Mouse (Mus musculus): ENCODE measurements around the gene Cep83. TPM values are rescaled to one million over a fixed set of nuclear protein-coding genes. Genes with fewer than 3 reads are reported as not detected.
A peak's percentile ranks its signal among the peaks of the same experiment; 100 is the strongest.

Cep83 gene
- total and polyA plus RNA-seq, 3 experiments: 5.3 to 21.2 (median 18.8) TPM

DNA sequence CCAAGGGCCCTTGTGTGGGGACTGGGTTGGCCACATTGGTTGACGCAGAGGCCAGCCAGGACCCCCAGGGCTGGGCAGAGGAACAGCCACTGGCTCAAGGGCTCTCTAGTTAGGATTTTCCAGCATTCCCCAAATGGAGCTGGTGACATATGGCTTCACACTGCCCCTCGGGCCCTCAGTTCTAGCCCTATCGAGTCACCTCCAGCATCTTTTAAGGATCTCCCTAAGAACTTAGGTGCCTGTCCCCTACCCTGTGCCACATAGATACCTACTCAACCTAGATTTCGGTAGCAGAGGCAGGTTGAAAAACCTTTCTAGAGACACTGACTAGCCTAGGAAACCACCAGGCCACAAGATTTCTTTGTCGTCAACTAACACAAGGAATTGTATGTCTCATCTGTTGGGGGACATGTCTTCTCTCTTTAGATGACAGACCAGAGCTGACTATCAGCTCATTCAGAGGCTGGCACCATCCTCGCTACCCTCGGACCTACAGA lies 140.3 kb downstream of the Cep83 start:
- intact Hi-C loops (cut with DNase I): loop anchor here (10.0 kb wide), 1 partner anchor 116 kb away; the partner anchor contains the start of gene Plxnc1
- no peak for DNase-seq
- Histone ChIP-seq H3K27me3 (ENCODE audit: control insufficient read depth, insufficient read depth, low read length) (no peaks in the 10 kb centered on the region), H3K79me2 (replicated peaks; ENCODE audit: control insufficient read depth, insufficient read depth, low read length) (no peaks in the 10 kb centered on the region), H3K27ac (no peak overlapping the region; the same call in 1 of the 2 replicates), H3K9ac (ENCODE audit: low read depth, low read length) (no peak overlapping the region), H3K36me3 (ENCODE audit: control insufficient read depth, insufficient read depth, low read length) (no peaks in the 10 kb centered on the region), H3K4me1 (ENCODE audit: control insufficient read depth, insufficient read depth, low read length) (no peaks in the 10 kb centered on the region), H3K4me3 (no peak overlapping the region; the same call in 1 of the 2 replicates)
- no peak for TF ChIP-seq POLR2A (IDR thresholded peaks at IDR 0.05; ENCODE audit: insufficient read depth, low read depth, low read length)
- TF ChIP-seq EP300 (IDR thresholded peaks at IDR 0.05; ENCODE audit: insufficient read depth, low read depth, low read length): no peak
- WGBS: 92% methylated on average over 7 of the region's 7 CpGs

DNA sequence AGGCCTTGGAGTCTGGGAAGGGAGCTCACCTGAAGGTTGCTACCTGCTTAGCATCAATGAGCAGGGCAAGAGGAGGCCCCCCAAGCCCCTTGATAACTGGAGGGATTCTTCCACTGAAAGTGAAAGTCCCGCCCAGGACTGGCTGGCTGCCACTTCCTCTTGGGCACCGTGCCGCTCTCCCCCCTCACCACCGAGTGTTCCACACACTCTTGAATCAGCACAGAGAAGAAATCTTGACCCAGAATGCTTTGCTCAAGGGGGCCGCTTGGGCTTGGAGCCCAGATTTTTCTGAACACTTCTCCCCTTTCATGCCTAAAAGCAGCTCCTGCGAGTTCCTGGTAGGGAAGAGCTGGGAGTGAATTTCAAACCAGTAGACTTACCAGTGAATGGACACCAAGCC lies 141.0 kb downstream of the Cep83 start:
- no peak overlapping the region; the same call in 1 of the 2 replicates for H3K27ac ChIP-seq
- no peaks in the 10 kb centered on the region for H3K27me3 ChIP-seq (ENCODE audit: control insufficient read depth, insufficient read depth, low read length)
- H3K36me3 ChIP-seq (ENCODE audit: control insufficient read depth, insufficient read depth, low read length): no peaks in the 10 kb centered on the region
- H3K4me1 ChIP-seq (ENCODE audit: control insufficient read depth, insufficient read depth, low read length): no peaks in the 10 kb centered on the region
- peak; percentile 86 to 87 for DNase-seq
- TF ChIP-seq EP300 (IDR thresholded peaks at IDR 0.05; ENCODE audit: insufficient read depth, low read depth, low read length): no peak
- no peak for TF ChIP-seq POLR2A (IDR thresholded peaks at IDR 0.05; ENCODE audit: insufficient read depth, low read depth, low read length)
- TF ChIP-seq CTCF (IDR thresholded peaks at IDR 0.05): no peak
- intact Hi-C loops (cut with DNase I): loop anchor here (10.0 kb wide), 1 partner anchor 115 kb away; the partner anchor contains the start of gene Plxnc1
- peak overlapping the region; percentile 33 for H3K4me3 ChIP-seq
- H3K9ac ChIP-seq (ENCODE audit: low read depth, low read length): no peak overlapping the region
- no peaks in the 10 kb centered on the region for H3K79me2 ChIP-seq (replicated peaks; ENCODE audit: control insufficient read depth, insufficient read depth, low read length)
- 3% methylated on average over 6 of the region's 6 CpGs for WGBS

DNA sequence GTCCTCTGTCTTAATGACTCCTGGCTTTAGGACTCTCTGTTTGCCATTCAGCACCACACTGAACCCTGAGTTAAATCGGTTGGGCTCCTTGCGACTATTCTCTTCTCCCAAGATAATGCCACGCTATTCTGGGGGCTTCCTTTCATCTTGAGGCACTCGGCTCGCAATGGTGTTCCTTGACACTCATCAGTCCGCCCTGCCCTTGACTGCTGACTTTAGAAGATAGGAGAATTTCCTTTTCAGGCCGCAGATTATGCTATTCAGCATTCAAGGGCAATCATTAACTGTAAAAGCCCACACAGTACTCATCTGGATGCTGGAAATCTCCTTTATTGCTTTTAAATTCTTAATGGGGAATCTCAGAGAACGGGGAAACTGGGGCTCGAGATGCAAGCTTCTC lies 147.4 kb downstream of the Cep83 start:
- DNase-seq: no peak
- Histone ChIP-seq H3K27ac (no peak overlapping the region), H3K79me2 (replicated peaks; ENCODE audit: control insufficient read depth, insufficient read depth, low read length) (no peaks in the 10 kb centered on the region), H3K9ac (ENCODE audit: low read depth, low read length) (no peak overlapping the region), H3K27me3 (ENCODE audit: control insufficient read depth, insufficient read depth, low read length) (no peaks in the 10 kb centered on the region), H3K4me3 (no peak overlapping the region), H3K36me3 (ENCODE audit: control insufficient read depth, insufficient read depth, low read length) (no peaks in the 10 kb centered on the region), H3K4me1 (ENCODE audit: control insufficient read depth, insufficient read depth, low read length) (no peaks in the 10 kb centered on the region)
- intact Hi-C loops (cut with DNase I): no loop called here
- WGBS: 63% methylated on average over 9 of the region's 9 CpGs
- TF ChIP-seq EP300 (IDR thresholded peaks at IDR 0.05; ENCODE audit: insufficient read depth, low read depth, low read length) (no peak), POLR2A (IDR thresholded peaks at IDR 0.05; ENCODE audit: insufficient read depth, low read depth, low read length) (no peak), CTCF (IDR thresholded peaks at IDR 0.05) (no peak)

All from heart, adult 2 months (tissue).